Mouse (Mus musculus) ES-E14 (cell line): ENCODE results near the gene 4930539E08Rik.

Experiments used
- HCFC1 ChIP-seq: IDR thresholded peaks from 2 replicates; pipeline ENCODE4 v1.6.1; 2012; ENCODE audit warnings: low read length, inconsistent platforms, borderline replicate concordance; ENCODE audit not compliant: insufficient read depth
- ZNF384 ChIP-seq: IDR thresholded peaks from 2 replicates; pipeline ENCODE4 v1.6.1; 2012; ENCODE audit warnings: low read depth, low read length, inconsistent platforms

- no peak for TF ChIP-seq HCFC1
- no peak for TF ChIP-seq ZNF384
Observed at GRCm38 (mm10) chr17:28944481-28944880, 29.4 kb upstream of the 4930539E08Rik start.
